Mouse (Mus musculus) cerebellum, adult 2 months (tissue): ENCODE results near the gene Klhl42.

Experiments used
- CTCF ChIP-seq: fragments of 200-500 bp; IDR thresholded peaks from 2 replicates; pipeline ENCODE4 v1.5.1; 2011; ENCODE audit warnings: low read depth, mild to moderate bottlenecking, control low read depth, low read length, moderate library complexity, borderline replicate concordance; ENCODE audit not compliant: insufficient read depth
- POLR2A ChIP-seq: fragments of 200-500 bp; IDR thresholded peaks from 2 replicates; pipeline ENCODE4 v1.6.1; 2011; ENCODE audit warnings: low read length, control low read depth, borderline replicate concordance; ENCODE audit not compliant: insufficient read depth

- no peak for TF ChIP-seq CTCF
- no peak for TF ChIP-seq POLR2A
These were observed 49.5 kb downstream of the Klhl42 start for GRCm38 (mm10) chr6:147140600-147141154.
